Mouse (Mus musculus): ENCODE measurements around the gene Phf11d. TPM values are rescaled to one million over a fixed set of nuclear protein-coding genes. Genes with fewer than 3 reads are reported as not detected.
"Not testable (repeated sequence)": the region's sequence is repeated elsewhere in the genome, so short reads cannot be mapped to it uniquely, and the experiment has no call there.

The Phf11d gene
- polyA plus RNA-seq, 1 experiment from 2014 or later, result 2.8 TPM

GRCm38 (mm10) chr14:59341189-59341588, 24.1 kb downstream of the Phf11d start, which contains the start of gene Phf11b:
TSS of gene Phf11b (minus strand) at chr14:59341351.
- not testable (repeated sequence) for H3K27ac ChIP-seq (ENCODE audit: low read length); H3K36me3 ChIP-seq (ENCODE audit: control insufficient read depth, insufficient read depth, low read length); H3K4me3 ChIP-seq (ENCODE audit: low read depth, low read length); H3K4me2 ChIP-seq (replicated peaks; ENCODE audit: low read depth, low read length); H3K9ac ChIP-seq (replicated peaks; ENCODE audit: low read depth, low read length); H3K4me1 ChIP-seq (ENCODE audit: control insufficient read depth, insufficient read depth, low read length); ATAC-seq (ENCODE audit: insufficient number of reproducible peaks, insufficient read depth, low FRiP score, low read depth); H3K27me3 ChIP-seq (ENCODE audit: control insufficient read depth, insufficient read depth, low read length); H3K9me3 ChIP-seq (ENCODE audit: control insufficient read depth, low read depth, low read length)
- 65% methylated on average over 1 of the region's 1 CpGs for WGBS

- WGBS, result 88% methylated on average over 1 of the region's 1 CpGs
- no peak overlapping the region for H3K4me2 ChIP-seq (replicated peaks; ENCODE audit: low read depth, low read length)
- no peaks in the 10 kb centered on the region for H3K27me3 ChIP-seq (ENCODE audit: control insufficient read depth, insufficient read depth, low read length)
- no peak for ATAC-seq (ENCODE audit: insufficient number of reproducible peaks, insufficient read depth, low FRiP score, low read depth)
- no peak overlapping the region for H3K9ac ChIP-seq (replicated peaks; ENCODE audit: low read depth, low read length)
- H3K9me3 ChIP-seq (ENCODE audit: control insufficient read depth, low read depth, low read length), result no peaks in the 10 kb centered on the region
- no peak overlapping the region for H3K4me3 ChIP-seq (ENCODE audit: low read depth, low read length)
- no peaks in the 10 kb centered on the region for H3K36me3 ChIP-seq (ENCODE audit: control insufficient read depth, insufficient read depth, low read length)
- no peaks in the 10 kb centered on the region for H3K4me1 ChIP-seq (ENCODE audit: control insufficient read depth, insufficient read depth, low read length)
- no peak overlapping the region for H3K27ac ChIP-seq (ENCODE audit: low read length)
These were observed 25.7 kb downstream of the Phf11d start for GRCm38 (mm10) chr14:59339541-59339940.

GRCm38 (mm10) chr14:59336056-59336455, 29.2 kb downstream of the Phf11d start:
- H3K9ac ChIP-seq (replicated peaks; ENCODE audit: low read depth, low read length); H3K9me3 ChIP-seq (ENCODE audit: control insufficient read depth, low read depth, low read length); H3K27ac ChIP-seq (ENCODE audit: low read length); H3K4me2 ChIP-seq (replicated peaks; ENCODE audit: low read depth, low read length); H3K4me3 ChIP-seq (ENCODE audit: low read depth, low read length); H3K36me3 ChIP-seq (ENCODE audit: control insufficient read depth, insufficient read depth, low read length); ATAC-seq (ENCODE audit: insufficient number of reproducible peaks, insufficient read depth, low FRiP score, low read depth); H3K4me1 ChIP-seq (ENCODE audit: control insufficient read depth, insufficient read depth, low read length); H3K27me3 ChIP-seq (ENCODE audit: control insufficient read depth, insufficient read depth, low read length): not testable (repeated sequence)
- WGBS, result 88% methylated on average over 3 of the region's 3 CpGs

- ATAC-seq (ENCODE audit: insufficient number of reproducible peaks, insufficient read depth, low FRiP score, low read depth); H3K4me2 ChIP-seq (replicated peaks; ENCODE audit: low read depth, low read length); H3K4me1 ChIP-seq (ENCODE audit: control insufficient read depth, insufficient read depth, low read length); H3K36me3 ChIP-seq (ENCODE audit: control insufficient read depth, insufficient read depth, low read length); H3K9me3 ChIP-seq (ENCODE audit: control insufficient read depth, low read depth, low read length); H3K4me3 ChIP-seq (ENCODE audit: low read depth, low read length); H3K27ac ChIP-seq (ENCODE audit: low read length); H3K9ac ChIP-seq (replicated peaks; ENCODE audit: low read depth, low read length); H3K27me3 ChIP-seq (ENCODE audit: control insufficient read depth, insufficient read depth, low read length): not testable (repeated sequence)
- 45% methylated on average over 3 of the region's 3 CpGs for WGBS
These were observed 34.8 kb downstream of the Phf11d start for GRCm38 (mm10) chr14:59330499-59330898.

- not testable (repeated sequence) for H3K4me2 ChIP-seq (replicated peaks; ENCODE audit: low read depth, low read length); H3K27ac ChIP-seq (ENCODE audit: low read length); H3K9me3 ChIP-seq (ENCODE audit: control insufficient read depth, low read depth, low read length); H3K4me1 ChIP-seq (ENCODE audit: control insufficient read depth, insufficient read depth, low read length); H3K27me3 ChIP-seq (ENCODE audit: control insufficient read depth, insufficient read depth, low read length); H3K36me3 ChIP-seq (ENCODE audit: control insufficient read depth, insufficient read depth, low read length); H3K4me3 ChIP-seq (ENCODE audit: low read depth, low read length); ATAC-seq (ENCODE audit: insufficient number of reproducible peaks, insufficient read depth, low FRiP score, low read depth); H3K9ac ChIP-seq (replicated peaks; ENCODE audit: low read depth, low read length)
- WGBS, result 79% methylated on average over 6 of the region's 6 CpGs
These were observed 45.3 kb downstream of the Phf11d start for GRCm38 (mm10) chr14:59319970-59320369.

- not testable (repeated sequence) for H3K36me3 ChIP-seq (ENCODE audit: control insufficient read depth, insufficient read depth, low read length); H3K4me1 ChIP-seq (ENCODE audit: control insufficient read depth, insufficient read depth, low read length); ATAC-seq (ENCODE audit: insufficient number of reproducible peaks, insufficient read depth, low FRiP score, low read depth); H3K27me3 ChIP-seq (ENCODE audit: control insufficient read depth, insufficient read depth, low read length); H3K9me3 ChIP-seq (ENCODE audit: control insufficient read depth, low read depth, low read length); H3K27ac ChIP-seq (ENCODE audit: low read length); H3K4me3 ChIP-seq (ENCODE audit: low read depth, low read length); H3K4me2 ChIP-seq (replicated peaks; ENCODE audit: low read depth, low read length); H3K9ac ChIP-seq (replicated peaks; ENCODE audit: low read depth, low read length)
- 92% methylated on average over 3 of the region's 3 CpGs for WGBS
These were observed 46.2 kb downstream of the Phf11d start for GRCm38 (mm10) chr14:59319036-59319435.

Other genes with a start within 250 kb of the Phf11d start
- gene 1700129C05Rik, start 222.6 kb downstream of the Phf11d start, polyA plus RNA-seq (2014; fragmentation: Nextera tagmentation; extraction: Ambion mirVana), result not detected in 2 replicates
- gene Gm5142, start 186.7 kb downstream of the Phf11d start, polyA plus RNA-seq (2014; fragmentation: Nextera tagmentation; extraction: Ambion mirVana), result not detected in 2 replicates
- 70.6 and 73.9 TPM in 2 replicates for gene Rcbtb1, start 164.3 kb downstream of the Phf11d start, polyA plus RNA-seq (2014; fragmentation: Nextera tagmentation; extraction: Ambion mirVana)
- gene Gm6904, start 105.3 kb downstream of the Phf11d start, polyA plus RNA-seq (2014; fragmentation: Nextera tagmentation; extraction: Ambion mirVana), result not detected in 2 replicates
- 0.26 TPM in 1 of 2 replicates, not detected in the other for gene Phf11a, start 67.9 kb downstream of the Phf11d start, polyA plus RNA-seq (2014; fragmentation: Nextera tagmentation; extraction: Ambion mirVana)
- 0.53 and 1.6 TPM in 2 replicates for gene Phf11b, start 24.1 kb downstream of the Phf11d start, polyA plus RNA-seq (2014; fragmentation: Nextera tagmentation; extraction: Ambion mirVana)
- gene Phf11c, start 29.9 kb upstream of the Phf11d start, polyA plus RNA-seq (2014; fragmentation: Nextera tagmentation; extraction: Ambion mirVana), result 0.87 and 0.88 TPM in 2 replicates
- gene Setdb2, start 75.4 kb upstream of the Phf11d start, polyA plus RNA-seq (2014; fragmentation: Nextera tagmentation; extraction: Ambion mirVana), result 10.0 and 10.5 TPM in 2 replicates
- gene Cab39l, start 75.5 kb upstream of the Phf11d start, polyA plus RNA-seq (2014; fragmentation: Nextera tagmentation; extraction: Ambion mirVana), result 43.2 and 49.3 TPM in 2 replicates
- gene Cdadc1, start 232.5 kb upstream of the Phf11d start, polyA plus RNA-seq (2014; fragmentation: Nextera tagmentation; extraction: Ambion mirVana), result 41.7 and 42.7 TPM in 2 replicates

Data from stomach, embryonic 14.5 days (tissue).